Mouse (Mus musculus) WW6 (cell line): ENCODE data around the gene Snx14.

Experiments used
- DNase-seq: peaks from one replicate; pipeline ENCODE4 v3.0.0-alpha.2; 2013; ENCODE audit warnings: low read depth, low spot score

The Snx14 gene

DNA sequence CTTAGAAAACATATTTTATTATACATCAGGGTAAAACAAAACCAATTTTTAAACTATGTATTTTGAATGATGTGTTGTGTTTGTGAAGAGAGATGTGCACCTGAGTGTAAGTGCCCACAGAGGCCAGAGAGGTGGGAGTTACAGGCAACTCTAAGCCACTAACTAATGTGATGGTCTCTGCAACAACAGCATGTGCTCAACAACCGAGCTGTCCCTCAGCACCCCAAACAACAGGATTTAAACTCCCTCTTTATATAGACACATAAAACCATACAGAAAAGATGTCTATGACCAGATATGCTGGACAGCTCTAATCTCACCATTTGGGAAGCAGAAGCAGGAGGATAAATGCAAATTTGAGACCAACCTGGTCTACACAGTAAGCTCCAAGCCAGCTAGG is 58.2 kb downstream of the Snx14 start:
- no peak for DNase-seq

DNA sequence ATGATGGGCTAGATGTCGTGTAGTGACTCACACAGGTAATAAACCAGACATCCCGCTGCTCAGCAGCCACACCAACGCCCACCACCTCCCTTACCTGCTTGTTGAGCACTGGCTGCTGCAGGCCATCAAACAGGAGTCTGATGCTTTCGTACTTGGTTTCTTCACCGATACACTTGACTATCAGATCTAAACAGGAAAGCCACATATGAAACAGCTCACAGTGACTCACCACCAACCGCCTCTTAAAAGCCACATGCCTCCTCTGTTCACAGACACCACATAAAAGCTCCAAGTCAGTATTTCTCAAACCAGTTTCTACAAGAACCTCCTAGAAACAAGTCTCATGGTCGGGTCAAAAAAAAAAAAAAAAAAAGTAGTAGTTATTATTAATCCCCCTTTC is 58.7 kb downstream of the Snx14 start:
- no peak for DNase-seq

DNA sequence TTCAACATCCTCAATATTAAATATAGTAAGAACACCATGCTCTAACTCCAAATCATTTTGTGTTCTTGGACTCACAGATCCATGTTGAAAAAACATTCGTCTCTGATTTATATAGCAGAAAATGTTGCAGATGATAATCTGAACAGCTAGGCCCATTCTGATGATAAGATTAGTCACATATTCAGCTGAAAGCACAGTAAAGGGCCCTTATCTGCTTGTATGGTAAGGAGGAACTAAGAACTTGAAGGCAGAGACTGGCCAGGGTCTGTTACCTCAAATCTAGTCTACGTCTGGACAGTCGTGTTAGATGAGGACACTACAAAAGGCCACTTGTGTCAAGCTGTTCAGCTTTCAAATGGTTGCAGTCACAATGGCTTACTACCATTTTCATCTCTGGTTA is 59.7 kb downstream of the Snx14 start:
- no peak for DNase-seq

DNA sequence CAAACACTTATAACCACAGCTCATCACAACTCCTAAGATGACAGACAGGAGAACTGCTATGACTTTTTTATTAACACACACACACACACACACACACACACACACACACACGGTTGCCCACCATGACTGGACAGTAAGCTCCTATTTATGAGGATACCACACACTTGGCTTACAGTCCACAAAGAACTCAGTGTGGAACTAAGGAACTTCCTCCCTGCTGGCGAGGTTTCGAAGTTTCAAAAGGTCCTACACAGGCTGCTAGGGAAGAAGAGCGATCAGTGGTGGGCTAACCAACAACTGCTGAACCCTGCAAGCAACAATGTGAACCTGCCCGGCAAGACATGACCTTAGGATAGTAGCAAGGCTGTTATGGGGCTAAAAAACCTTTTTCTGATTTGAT is 61.3 kb downstream of the Snx14 start:
- DNase-seq: no peak

DNA sequence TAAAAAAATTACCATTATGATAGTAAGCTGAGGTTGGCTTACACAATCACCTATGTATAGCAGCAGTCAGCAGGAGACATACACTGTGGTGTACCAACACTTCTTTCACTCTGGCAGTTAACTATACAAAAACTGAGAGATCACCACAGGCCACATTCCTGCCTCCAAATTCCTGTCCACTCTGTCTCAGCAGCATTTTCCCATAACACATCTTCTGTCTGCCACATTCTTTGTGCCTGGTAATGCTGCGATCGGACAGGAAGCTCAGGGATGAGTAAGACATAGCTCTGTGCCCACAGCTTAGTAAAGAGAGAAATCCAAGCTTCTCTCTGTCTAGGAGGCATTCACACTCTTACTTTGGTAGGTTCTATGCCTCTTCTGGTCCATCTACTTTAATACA is 65.8 kb downstream of the Snx14 start:
- no peak for DNase-seq

DNA sequence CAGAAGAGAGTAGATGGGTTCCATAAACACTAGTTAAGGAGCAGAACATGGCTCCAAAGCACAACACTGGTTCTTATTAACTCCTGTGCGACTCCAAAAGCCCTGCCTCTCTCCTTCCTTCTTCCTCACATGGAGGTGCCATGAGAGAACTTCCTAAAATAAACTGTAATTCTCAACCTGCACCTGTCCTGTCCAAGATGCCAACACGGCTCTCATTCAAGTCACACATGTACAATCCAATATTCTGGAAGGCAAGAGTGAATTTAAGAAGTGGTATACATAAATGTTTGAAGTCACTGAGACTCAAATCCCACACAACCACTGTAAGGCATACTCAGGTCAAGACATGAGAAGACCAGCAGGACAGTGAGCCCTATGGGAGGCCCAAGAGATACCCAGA is 67.6 kb downstream of the Snx14 start:
- DNase-seq: no peak

DNA sequence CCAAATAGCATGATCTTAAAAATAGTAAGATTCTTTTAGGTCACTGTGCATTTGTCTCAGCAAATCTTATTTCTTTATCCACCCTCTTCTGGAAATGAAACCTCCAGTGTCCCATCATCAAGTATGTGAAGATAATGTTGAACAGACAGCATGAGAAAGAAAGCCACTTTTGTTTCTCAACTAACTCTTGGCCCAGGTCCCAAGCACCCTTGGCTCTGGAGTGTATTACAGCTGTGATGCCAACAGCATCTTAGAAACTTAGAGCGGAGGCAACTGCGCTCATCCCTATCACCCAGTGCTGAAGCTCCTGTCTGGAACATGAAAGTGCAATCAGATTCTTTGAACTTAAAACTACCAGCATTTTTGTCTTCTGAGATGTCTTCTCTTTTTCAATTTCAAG is 69.1 kb downstream of the Snx14 start:
- DNase-seq: no peak

DNA sequence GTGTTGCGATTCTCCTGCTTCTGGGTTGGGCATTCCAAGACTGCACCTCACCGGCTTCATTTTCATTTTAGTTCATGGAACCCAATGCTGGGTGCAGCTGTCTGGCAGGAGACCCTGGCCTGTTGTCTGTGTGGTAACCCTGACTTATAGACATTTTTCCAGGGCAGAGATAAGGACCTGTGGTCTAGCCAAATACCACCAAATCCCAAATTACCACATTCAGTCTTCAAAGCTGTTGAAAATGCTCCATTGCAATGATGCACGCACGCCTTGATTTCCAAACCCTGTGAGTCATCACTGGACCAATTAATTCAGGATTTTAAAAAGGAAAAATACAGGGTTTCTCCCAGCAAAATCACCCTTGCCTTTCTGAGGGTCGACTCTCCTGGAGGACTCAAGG is 70.3 kb downstream of the Snx14 start:
- DNase-seq: no peak

DNA sequence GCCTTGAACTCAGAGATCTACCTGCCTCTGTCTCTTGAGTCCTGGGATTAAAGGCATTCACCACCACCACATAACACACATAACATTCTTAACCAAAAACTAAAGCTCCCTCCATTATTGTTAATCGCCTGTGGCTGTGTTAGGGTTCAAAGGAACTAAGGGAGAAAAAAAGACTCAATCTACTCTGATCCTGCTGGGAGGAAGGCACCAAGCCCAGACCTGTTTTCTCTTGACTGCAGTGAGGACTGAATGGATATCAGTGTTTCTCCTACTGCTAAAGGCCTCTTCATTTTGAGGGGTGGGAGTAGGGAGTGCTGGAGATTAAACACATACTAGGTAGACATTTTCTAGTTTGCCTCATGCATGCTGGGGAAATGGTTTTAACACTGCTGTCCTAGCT is 71.0 kb downstream of the Snx14 start:
- no peak for DNase-seq

DNA sequence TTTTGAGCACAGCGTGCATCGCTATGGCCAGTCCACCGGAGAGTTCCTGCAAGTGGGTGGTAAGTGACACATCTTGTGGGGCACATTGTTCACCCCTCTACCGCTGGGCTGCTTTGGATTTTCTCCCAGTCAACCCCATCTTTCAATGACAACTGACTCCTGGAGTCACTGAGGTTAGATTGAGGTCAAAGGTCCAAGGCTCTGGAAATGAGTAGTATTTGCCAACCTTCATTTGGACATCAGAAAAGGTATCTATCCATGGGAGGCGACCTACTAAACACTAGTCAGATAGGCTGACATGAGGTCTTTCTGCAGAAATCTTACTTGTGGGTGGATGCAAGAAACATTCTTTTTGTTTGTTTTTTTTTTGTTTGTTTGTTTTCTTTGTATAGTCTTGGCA is 71.4 kb downstream of the Snx14 start:
- no peak for DNase-seq

DNA sequence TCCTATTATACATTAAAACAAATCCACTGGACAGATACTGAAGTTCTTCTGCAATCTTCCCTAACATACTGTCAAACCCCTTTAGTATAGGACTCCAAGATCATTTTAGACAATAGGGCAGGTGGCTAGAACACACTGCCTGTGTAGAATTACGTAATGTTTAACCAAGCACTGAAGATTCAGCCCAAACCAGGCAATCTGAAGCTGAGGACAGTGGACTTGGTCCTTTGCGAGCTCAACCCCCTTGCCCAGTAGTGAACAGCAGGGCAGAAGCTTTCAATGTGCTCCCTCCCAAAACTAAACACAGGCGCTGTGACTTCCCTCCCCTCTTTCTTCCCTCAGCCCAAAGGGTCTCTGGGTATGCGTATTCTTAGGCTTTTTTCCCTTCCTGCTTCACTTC is 71.9 kb downstream of the Snx14 start:
- no peak for DNase-seq

DNA sequence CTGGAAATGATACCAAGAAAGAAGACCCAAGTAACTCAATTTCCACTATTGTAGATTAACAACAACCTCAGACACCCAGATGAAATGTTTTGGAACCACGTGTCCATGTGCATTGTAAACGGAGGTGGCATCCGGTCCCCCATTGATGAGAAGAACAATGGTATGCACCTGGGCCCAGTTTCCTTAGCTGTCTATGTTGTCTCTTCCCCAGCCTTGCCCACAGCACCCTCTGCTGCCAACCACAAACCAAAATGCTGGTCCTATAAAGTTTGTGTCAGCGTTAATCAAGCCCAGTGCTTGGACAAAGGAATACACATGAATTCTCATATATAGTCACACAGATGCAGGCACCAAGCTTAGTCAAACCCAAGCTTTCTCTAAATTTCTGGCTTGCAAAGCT is 72.5 kb downstream of the Snx14 start:
- DNase-seq: no peak

DNA sequence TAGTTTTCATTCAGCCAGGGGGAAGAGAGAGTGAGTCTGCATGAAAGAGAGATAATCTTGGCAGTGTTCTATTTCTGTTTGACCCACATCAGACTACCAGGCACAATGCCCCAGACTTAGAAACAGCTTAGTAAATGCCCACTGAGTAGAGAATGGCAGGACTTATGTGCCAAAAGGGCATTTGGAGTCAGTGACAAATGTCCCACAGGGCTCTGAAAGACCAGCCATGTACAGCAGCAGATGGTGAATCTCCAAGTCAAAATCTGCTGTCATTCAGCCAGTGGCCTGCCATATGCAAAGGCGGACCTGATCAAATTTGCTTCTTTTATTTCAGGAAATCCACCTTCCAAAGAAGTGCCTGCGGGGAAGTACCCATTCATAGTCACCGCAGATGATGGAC is 75.7 kb downstream of the Snx14 start:
- DNase-seq: no peak

DNA sequence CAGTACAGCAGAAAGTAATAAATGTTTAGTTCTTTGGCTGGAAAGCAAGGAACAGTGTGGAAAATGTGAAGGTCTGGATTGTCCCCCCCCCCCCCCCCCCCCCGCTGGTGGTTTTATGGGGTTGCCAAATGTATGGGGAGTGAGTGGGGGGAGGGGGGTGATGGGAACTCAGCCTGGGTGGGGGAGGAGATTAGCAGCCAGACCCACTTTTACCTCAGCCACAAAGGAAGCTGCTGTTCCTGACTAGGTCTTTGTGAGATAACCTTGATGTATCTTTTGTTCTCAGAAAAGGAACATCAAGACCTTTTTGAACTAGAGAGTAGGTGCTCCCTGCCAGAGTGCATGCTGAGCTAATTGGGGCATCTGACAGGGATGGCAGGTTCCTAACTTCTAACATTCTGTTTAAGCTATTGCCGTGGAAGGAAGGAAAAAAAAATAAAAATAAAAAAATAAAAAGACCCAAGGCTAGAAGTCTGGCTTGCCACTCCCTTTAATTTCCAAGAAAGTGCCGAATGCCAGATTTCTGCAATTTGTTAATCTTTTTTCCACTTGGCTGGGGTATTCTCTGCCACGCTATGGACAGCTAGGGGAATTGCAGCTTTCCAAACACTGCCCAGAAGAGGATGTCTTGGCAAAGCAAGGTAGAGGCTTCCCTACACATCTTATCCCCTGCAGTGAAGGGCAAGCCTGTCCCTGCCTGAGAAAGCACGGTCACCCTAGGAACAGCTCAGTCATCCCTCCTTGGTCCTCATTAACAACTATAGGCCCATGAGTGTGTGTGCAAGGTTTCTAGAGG is 76.5 kb downstream of the Snx14 start:
- no peak for DNase-seq

DNA sequence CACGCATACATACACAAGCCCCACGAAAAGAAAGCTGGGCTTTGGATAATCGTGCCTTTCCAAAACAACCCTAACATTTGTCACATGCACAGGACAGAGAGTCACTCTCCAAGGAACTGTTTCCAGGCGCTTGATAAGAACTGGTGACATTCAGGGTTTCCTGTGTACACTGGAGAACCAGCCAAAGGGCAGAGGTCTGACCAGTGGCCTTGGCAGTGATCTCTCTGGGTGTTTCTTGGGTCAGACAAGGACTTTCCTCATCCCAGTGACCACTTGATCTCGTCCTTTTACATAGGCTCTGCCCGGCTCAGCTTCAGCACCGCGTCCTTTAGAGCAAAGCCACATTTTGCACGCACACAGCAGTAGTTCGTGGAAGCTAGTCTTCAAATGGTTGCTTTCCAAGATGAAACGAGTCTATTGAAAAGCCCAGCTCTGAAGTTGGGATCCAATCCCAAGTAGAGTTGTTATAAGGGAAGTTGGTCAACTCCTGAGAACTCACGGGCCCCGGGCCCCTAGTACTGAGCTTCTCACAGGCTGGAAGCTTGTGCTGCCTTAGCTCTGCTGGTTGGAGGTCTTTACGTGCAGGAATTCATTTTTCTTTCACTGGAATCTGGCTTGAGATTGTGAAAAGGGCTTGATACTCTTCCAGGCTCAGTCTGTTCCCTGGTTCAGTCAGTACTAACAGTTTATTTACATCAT is 77.4 kb downstream of the Snx14 start:
- no peak for DNase-seq

DNA sequence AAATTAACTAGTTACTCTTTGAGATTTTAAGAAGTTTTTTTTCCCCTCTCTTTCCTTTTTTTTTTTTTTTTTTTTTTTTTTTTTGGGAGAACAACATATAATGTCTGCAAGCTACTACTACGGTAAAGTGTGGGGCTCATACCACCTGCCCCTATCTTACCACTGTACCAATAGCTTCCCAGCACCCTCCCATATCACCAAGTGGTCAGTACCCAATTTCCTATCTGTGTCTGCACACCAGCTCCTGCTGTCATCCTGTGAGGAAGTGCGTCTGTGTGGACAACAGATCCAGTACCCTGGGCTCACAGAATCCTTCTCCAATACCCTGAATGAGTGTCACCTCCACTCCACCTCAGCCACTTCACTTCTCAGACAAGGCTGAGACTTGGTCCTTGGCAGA is 79.6 kb downstream of the Snx14 start:
- no peak for DNase-seq

DNA sequence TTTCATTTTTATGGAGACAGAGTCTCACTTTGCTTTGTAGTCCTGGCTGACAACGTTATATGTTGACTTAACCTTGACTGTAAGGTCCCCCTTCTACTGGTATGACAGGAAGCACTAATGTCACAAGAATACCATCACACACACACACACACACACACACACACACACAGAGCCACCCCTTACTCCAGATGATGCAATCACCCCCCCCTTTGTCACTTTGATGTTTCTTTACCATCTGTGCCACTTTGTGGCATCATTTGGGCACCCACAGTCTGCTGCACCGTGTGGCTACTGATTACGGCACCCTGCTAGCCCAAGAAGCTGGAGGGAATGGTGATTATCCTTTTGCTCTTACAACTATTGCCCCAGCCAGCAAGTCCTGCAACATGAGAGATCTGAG is 81.6 kb downstream of the Snx14 start:
- no peak for DNase-seq

DNA sequence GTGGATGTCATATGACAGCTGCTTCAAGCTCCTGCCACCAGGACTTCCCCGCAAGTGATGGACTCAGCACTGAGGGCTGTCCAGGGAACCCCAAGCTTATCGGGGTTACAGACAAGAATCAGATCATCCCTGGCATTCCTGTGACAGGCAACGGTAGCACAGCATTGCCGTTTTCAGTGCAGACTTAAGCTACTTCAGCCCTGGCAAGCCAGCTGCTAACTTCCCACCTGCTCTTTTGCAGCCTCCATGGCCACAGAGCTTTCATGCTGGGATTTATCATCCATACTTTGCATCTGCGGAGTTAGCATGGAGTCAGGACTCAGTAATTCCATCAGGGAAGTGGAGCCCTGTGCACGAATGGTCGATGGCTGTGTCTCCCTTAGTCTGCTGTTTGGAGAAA is 85.3 kb downstream of the Snx14 start:
- no peak for DNase-seq

DNA sequence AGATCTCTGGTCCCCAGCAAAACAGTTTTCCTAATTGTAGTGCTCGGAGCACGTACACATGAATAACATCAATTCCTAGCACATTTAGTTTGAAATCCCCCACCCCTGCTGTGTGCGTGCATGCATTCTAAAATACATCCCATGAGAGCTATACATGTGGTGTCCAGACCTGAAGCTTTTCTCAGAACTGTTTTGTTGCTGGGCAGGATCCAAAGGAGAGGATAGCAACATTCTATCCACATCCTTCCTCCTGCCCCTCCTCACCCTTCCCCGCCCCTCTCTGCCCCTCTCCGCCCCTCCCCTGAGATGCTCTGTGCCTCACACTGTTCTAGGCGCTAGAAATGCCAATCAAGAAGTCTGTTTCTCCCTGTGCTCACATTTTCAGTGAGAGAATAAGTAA is 86.0 kb downstream of the Snx14 start:
- no peak for DNase-seq

DNA sequence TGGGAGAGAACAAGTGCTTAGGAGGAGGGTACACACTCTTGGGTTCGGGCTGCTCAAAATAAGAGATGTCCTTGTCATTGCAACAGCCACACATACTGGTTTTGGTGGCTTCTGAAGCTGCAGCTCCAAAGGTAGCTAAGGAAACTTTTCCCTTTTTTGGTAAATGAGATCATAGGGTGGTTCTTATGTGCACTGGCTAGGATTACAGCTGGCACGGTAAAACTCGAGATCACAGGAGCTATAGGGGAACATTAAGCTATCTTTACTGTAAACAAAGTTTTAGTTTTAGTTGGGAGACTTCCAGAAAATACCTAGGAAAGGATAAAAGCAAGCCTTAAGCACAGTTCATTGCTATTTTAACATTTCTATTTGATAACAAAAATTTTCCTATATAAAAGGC is 87.6 kb downstream of the Snx14 start:
- no peak for DNase-seq

DNA sequence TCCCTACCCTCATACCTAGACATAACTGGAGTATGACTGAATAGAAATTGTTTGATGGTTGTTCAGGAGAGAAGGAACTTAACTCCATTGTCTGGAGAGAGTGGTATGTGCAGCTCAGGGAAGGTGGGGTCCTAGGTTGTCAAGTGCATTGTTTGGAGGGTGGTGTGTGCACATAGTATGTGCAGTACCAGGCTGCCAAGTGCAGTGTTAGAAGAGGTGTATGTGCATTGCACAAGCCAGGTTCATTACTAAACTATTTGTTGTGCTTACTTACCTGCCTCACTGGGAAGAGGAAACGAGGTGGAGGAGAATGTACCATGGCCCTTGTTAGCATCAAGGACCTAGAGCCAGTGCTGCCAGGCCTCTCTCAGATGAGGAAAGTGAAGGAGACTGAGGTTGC is 88.4 kb downstream of the Snx14 start:
- DNase-seq: no peak

DNA sequence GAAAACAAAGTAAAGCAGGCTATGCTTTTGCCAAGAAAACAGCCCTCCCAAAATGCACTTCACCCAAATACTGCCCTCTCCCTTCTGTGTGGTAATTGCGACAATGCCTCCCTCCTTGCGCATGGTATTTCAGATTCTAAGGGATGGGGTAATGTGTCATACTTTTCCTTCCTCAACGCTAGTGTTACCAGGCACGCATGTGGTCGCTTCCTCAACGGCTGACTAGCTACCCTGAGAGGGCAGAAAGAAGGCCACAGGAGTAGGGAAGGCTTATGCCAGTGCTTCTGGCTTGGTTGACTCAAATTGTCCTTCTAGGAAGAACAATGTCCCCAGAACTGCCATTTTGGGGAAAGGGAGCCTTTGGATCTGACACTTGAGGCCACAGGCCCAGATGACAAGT is 90.1 kb downstream of the Snx14 start:
- no peak for DNase-seq

DNA sequence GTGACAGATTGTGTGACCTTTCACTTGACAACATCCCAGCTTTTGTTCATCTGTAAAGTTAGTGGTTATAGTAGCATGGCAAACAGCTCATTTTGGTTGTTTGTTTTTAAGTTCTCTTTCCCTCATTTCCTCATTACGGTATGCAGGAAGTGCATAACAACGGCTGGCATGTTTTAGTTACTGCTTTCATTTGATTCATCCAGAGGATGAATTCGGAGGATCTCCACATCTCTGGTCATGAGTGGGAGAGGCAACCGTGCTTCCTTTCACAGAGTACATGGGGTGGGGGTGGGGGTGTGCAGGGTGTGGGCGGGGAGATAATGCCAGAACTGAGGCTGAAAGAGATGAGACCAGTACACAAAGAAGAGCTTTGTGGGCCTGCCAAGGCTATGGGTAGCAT is 91.9 kb downstream of the Snx14 start:
- DNase-seq: no peak

DNA sequence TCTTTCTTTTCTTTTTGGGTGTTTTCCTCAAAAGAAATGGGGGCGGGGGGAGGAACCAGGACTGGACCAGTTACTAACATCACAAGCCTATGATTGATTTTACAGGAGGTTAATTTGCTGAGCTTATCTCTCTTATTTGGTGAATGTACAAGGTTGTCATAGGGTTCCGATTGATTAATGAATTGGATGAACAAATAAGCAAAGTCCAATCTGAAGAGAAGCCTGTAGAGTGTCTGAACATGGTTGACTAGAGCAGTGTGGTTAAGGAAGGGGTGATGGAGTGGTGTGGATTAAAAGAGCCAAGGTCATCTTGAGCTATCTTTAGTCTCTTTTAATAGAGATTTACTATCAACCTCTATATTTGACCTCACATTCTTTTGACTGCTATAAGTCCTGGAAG is 94.3 kb downstream of the Snx14 start:
- no peak for DNase-seq
